Mouse (Mus musculus): ENCODE results near the gene Sec61g. TPM values are rescaled to one million over a fixed set of nuclear protein-coding genes. Genes with fewer than 3 reads are reported as not detected.
A peak's percentile ranks its signal among the peaks of the same experiment; 100 is the strongest.
"Not testable (repeated sequence)": the region's sequence is repeated elsewhere in the genome, so short reads cannot be mapped to it uniquely, and the experiment has no call there.

Gene Sec61g
- polyA plus RNA-seq, 1 experiment from 2014 or later, result 35.5 TPM

- H3K9ac ChIP-seq (ENCODE audit: low read length), result no peak overlapping the region
- H3K4me3 ChIP-seq (ENCODE audit: low read depth, low read length), result no peak overlapping the region
- DNase-seq (ENCODE audit: low spot score), result no peak
- TF ChIP-seq EP300 (optimal IDR thresholded peaks at IDR 0.05) (no peak), CTCF (IDR thresholded peaks at IDR 0.05; ENCODE audit: low read depth) (no peak)
- H3K36me3 ChIP-seq (ENCODE audit: control insufficient read depth, insufficient read depth, low read length), result no peaks in the 10 kb centered on the region
- no peak overlapping the region for H3K4me2 ChIP-seq (replicated peaks; ENCODE audit: low read depth)
- H3K4me1 ChIP-seq (replicated peaks; ENCODE audit: control insufficient read depth, insufficient read depth), result no peaks in the 10 kb centered on the region
- H3K27ac ChIP-seq (replicated peaks), result no peak overlapping the region
- no peak for ATAC-seq (ENCODE audit: low FRiP score, low TSS enrichment)
- no peaks in the 10 kb centered on the region for H3K9me3 ChIP-seq (ENCODE audit: control insufficient read depth, low read length)
- no peaks in the 10 kb centered on the region for H3K27me3 ChIP-seq (ENCODE audit: control insufficient read depth, insufficient read depth, low read length)
Observed at GRCm38 (mm10) chr11:16528909-16529308, 20.6 kb upstream of the Sec61g start.

DNA sequence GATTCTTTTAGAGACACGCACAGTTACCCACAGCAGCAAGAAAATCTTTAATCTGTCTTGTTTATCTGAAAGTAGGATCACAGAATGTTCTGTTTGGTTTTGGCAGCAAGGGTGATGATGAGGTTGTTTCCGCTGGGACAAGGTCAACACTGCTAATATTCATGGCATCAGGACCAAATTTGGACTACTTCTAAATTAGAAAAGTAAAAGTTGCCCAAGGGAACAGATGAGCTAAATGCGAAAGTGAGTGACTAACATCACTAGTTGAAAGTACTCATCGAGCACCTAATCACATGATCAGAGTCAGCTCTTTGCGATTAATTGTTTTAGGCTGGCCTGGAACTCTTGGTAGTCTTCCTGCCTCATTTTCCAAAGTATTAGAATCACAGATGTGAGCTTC lies 20.1 kb upstream of the Sec61g start:
- H3K27me3 ChIP-seq (ENCODE audit: control insufficient read depth, insufficient read depth, low read length), result no peaks in the 10 kb centered on the region
- no peak overlapping the region for H3K4me2 ChIP-seq (replicated peaks; ENCODE audit: low read depth)
- H3K9ac ChIP-seq (ENCODE audit: low read length), result no peak overlapping the region
- 91% methylated on average over 5 of the region's 5 CpGs for WGBS
- no peak overlapping the region for H3K4me3 ChIP-seq (ENCODE audit: low read depth, low read length)
- H3K27ac ChIP-seq (replicated peaks), result no peak overlapping the region
- no peaks in the 10 kb centered on the region for H3K4me1 ChIP-seq (replicated peaks; ENCODE audit: control insufficient read depth, insufficient read depth)
- H3K36me3 ChIP-seq (ENCODE audit: control insufficient read depth, insufficient read depth, low read length), result no peaks in the 10 kb centered on the region
- TF ChIP-seq CTCF (IDR thresholded peaks at IDR 0.05; ENCODE audit: low read depth), result no peak
- TF ChIP-seq EP300 (optimal IDR thresholded peaks at IDR 0.05), result no peak
- no peaks in the 10 kb centered on the region for H3K9me3 ChIP-seq (ENCODE audit: control insufficient read depth, low read length)
- ATAC-seq (ENCODE audit: low FRiP score, low TSS enrichment) (no peak), DNase-seq (ENCODE audit: low spot score) (no peak)

GRCm38 (mm10) chr11:16527743-16528142 lies 19.5 kb upstream of the Sec61g start:
- DNase-seq (ENCODE audit: low spot score) (no peak), ATAC-seq (ENCODE audit: low FRiP score, low TSS enrichment) (no peak)
- WGBS, result 89% methylated on average over 5 of the region's 5 CpGs
- Histone ChIP-seq H3K4me2 (replicated peaks; ENCODE audit: low read depth) (no peak overlapping the region), H3K27me3 (ENCODE audit: control insufficient read depth, insufficient read depth, low read length) (no peaks in the 10 kb centered on the region), H3K4me3 (ENCODE audit: low read depth, low read length) (no peak overlapping the region), H3K36me3 (ENCODE audit: control insufficient read depth, insufficient read depth, low read length) (no peaks in the 10 kb centered on the region), H3K9ac (ENCODE audit: low read length) (no peak overlapping the region), H3K4me1 (replicated peaks; ENCODE audit: control insufficient read depth, insufficient read depth) (no peaks in the 10 kb centered on the region), H3K9me3 (ENCODE audit: control insufficient read depth, low read length) (no peaks in the 10 kb centered on the region), H3K27ac (replicated peaks) (no peak overlapping the region)
- TF ChIP-seq CTCF (IDR thresholded peaks at IDR 0.05; ENCODE audit: low read depth) (no peak), EP300 (optimal IDR thresholded peaks at IDR 0.05) (no peak)

GRCm38 (mm10) chr11:16526467-16526866 lies 18.2 kb upstream of the Sec61g start:
- no peak overlapping the region for H3K27ac ChIP-seq (replicated peaks)
- 29% methylated on average over 2 of the region's 2 CpGs for WGBS
- H3K4me1 ChIP-seq (replicated peaks; ENCODE audit: control insufficient read depth, insufficient read depth), result no peaks in the 10 kb centered on the region
- ATAC-seq (ENCODE audit: low FRiP score, low TSS enrichment) (no peak), DNase-seq (ENCODE audit: low spot score) (no peak)
- H3K9ac ChIP-seq (ENCODE audit: low read length), result no peak overlapping the region
- no peak for TF ChIP-seq EP300 (optimal IDR thresholded peaks at IDR 0.05)
- TF ChIP-seq CTCF (IDR thresholded peaks at IDR 0.05; ENCODE audit: low read depth), result no peak
- no peaks in the 10 kb centered on the region for H3K27me3 ChIP-seq (ENCODE audit: control insufficient read depth, insufficient read depth, low read length)
- no peak overlapping the region for H3K4me2 ChIP-seq (replicated peaks; ENCODE audit: low read depth)
- H3K36me3 ChIP-seq (ENCODE audit: control insufficient read depth, insufficient read depth, low read length), result no peaks in the 10 kb centered on the region
- H3K4me3 ChIP-seq (ENCODE audit: low read depth, low read length), result no peak overlapping the region
- no peaks in the 10 kb centered on the region for H3K9me3 ChIP-seq (ENCODE audit: control insufficient read depth, low read length)

DNA sequence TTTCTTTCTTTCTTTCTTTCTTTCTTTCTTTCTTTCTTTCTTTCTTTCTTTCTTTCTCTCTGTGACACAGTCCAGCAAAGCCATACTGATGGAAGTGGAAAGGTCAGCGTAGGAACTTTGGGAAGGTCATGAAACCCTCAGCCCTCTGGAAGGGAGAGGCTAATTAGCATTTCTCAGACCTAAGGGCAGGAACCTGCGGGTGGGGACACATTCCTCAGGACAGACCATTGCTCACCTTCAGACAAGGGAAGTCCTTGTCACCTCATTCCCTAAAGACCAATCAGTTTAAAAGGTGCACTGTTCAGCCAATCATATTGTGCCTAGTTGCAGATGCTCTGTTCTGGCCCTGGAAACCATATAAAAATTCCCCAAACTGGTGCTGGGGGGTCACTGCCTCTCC lies 17.4 kb upstream of the Sec61g start:
- H3K9me3 ChIP-seq (ENCODE audit: control insufficient read depth, low read length), result no peaks in the 10 kb centered on the region
- no peak overlapping the region for H3K9ac ChIP-seq (ENCODE audit: low read length)
- no peak overlapping the region for H3K4me3 ChIP-seq (ENCODE audit: low read depth, low read length)
- DNase-seq (ENCODE audit: low spot score) (no peak), ATAC-seq (ENCODE audit: low FRiP score, low TSS enrichment) (no peak)
- H3K27me3 ChIP-seq (ENCODE audit: control insufficient read depth, insufficient read depth, low read length), result no peaks in the 10 kb centered on the region
- H3K27ac ChIP-seq (replicated peaks), result no peak overlapping the region
- no peak for TF ChIP-seq EP300 (optimal IDR thresholded peaks at IDR 0.05)
- no peak for TF ChIP-seq CTCF (IDR thresholded peaks at IDR 0.05; ENCODE audit: low read depth)
- H3K4me2 ChIP-seq (replicated peaks; ENCODE audit: low read depth), result no peak overlapping the region
- H3K36me3 ChIP-seq (ENCODE audit: control insufficient read depth, insufficient read depth, low read length), result no peaks in the 10 kb centered on the region
- 62% methylated on average over 2 of the region's 2 CpGs for WGBS
- H3K4me1 ChIP-seq (replicated peaks; ENCODE audit: control insufficient read depth, insufficient read depth), result no peaks in the 10 kb centered on the region

DNA sequence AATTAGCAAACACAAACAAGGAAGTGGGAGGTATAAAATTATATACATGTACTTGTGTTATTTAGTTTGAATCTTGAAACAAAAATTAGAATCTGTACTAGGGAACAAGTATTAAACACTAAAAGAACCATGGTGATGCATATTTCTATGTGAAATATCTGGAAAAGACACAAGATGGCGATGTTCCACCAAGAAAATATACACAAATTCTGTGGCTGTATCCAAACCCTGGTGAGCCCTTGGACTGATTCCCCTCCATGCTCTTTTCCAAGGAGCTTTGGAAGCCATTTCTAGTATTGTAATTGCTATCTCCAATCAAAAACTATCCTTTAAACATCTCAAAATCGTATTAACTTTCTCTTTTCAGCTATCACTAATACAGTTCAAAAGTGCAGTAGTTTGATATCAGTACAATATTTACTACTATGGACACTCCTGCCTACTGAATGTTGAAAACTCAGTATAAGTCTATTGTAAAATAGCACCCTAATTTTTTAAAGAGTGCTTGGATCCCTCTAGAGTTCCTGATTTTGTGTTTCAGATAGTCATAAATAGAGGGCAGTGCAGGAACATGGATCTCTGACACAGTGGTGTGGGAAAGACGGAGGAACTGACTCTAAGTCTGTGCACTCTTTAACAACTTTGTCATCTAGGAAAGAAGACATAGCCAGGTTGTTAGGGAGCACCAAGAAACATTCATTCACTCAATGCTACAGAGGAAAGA lies 16.8 kb upstream of the Sec61g start:
- DNase-seq (ENCODE audit: low spot score), result no peak
- Histone ChIP-seq H3K4me1 (replicated peaks; ENCODE audit: control insufficient read depth, insufficient read depth) (no peaks in the 10 kb centered on the region), H3K36me3 (ENCODE audit: control insufficient read depth, insufficient read depth, low read length) (no peaks in the 10 kb centered on the region), H3K9ac (ENCODE audit: low read length) (no peak overlapping the region), H3K4me3 (ENCODE audit: low read depth, low read length) (no peak overlapping the region), H3K9me3 (ENCODE audit: control insufficient read depth, low read length) (no peaks in the 10 kb centered on the region), H3K4me2 (replicated peaks; ENCODE audit: low read depth) (no peak overlapping the region), H3K27ac (replicated peaks) (no peak overlapping the region), H3K27me3 (ENCODE audit: control insufficient read depth, insufficient read depth, low read length) (no peaks in the 10 kb centered on the region)
- ATAC-seq (ENCODE audit: low FRiP score, low TSS enrichment), result peak; percentile 57; the same call in 1 of the 2 replicates
- TF ChIP-seq EP300 (optimal IDR thresholded peaks at IDR 0.05) (no peak), CTCF (IDR thresholded peaks at IDR 0.05; ENCODE audit: low read depth) (peak; percentile 75)
- WGBS, result 32% methylated on average over 3 of the region's 3 CpGs

GRCm38 (mm10) chr11:16515081-16515480 lies 6.8 kb upstream of the Sec61g start:
- ATAC-seq (ENCODE audit: low FRiP score, low TSS enrichment); H3K27me3 ChIP-seq (ENCODE audit: control insufficient read depth, insufficient read depth, low read length); H3K4me1 ChIP-seq (replicated peaks; ENCODE audit: control insufficient read depth, insufficient read depth); H3K27ac ChIP-seq (replicated peaks); H3K9me3 ChIP-seq (ENCODE audit: control insufficient read depth, low read length); DNase-seq (ENCODE audit: low spot score); H3K36me3 ChIP-seq (ENCODE audit: control insufficient read depth, insufficient read depth, low read length); H3K4me2 ChIP-seq (replicated peaks; ENCODE audit: low read depth); H3K9ac ChIP-seq (ENCODE audit: low read length); H3K4me3 ChIP-seq (ENCODE audit: low read depth, low read length): not testable (repeated sequence)
- WGBS, result 95% methylated on average over 16 of the region's 16 CpGs

DNA sequence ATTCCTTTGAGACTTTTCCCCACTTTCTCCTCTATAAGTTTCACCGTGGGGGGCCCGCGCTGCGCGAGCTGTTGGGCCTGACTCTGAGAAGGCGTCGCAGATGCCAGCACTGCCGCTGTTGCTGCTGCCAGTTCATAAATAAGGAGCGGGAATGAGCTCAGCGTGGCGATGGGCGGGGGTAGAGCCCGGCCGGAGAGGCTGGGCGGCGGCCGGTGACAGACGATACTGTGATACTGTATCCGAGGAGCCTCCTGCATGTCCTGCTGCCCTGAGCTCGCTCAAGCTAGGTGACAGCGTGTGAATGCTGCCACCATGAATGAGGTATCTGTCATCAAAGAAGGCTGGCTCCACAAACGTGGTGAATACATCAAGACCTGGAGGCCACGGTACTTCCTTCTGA lies 5.9 kb upstream of the Sec61g start:
- DNase-seq (ENCODE audit: low spot score); H3K36me3 ChIP-seq (ENCODE audit: control insufficient read depth, insufficient read depth, low read length); H3K4me3 ChIP-seq (ENCODE audit: low read depth, low read length); H3K4me1 ChIP-seq (replicated peaks; ENCODE audit: control insufficient read depth, insufficient read depth); H3K27me3 ChIP-seq (ENCODE audit: control insufficient read depth, insufficient read depth, low read length); ATAC-seq (ENCODE audit: low FRiP score, low TSS enrichment); H3K9me3 ChIP-seq (ENCODE audit: control insufficient read depth, low read length); H3K4me2 ChIP-seq (replicated peaks; ENCODE audit: low read depth); H3K9ac ChIP-seq (ENCODE audit: low read length); H3K27ac ChIP-seq (replicated peaks): not testable (repeated sequence)
- WGBS, result 62% methylated on average over 23 of the region's 23 CpGs

Measured in stomach, postnatal 0 days (tissue).